Mouse (Mus musculus) midbrain, embryonic 15.5 days (tissue): ENCODE data around the gene Zfp354c. TPM values are rescaled to one million over a fixed set of nuclear protein-coding genes. Genes with fewer than 3 reads are reported as not detected.

Source experiments
- ATAC-seq: fragments of 200-750 bp; cut with Nextera tagmentation; replicated peaks from 2 replicates; pipeline ENCODE4 v1.8.0; 2017; ENCODE audit warnings: moderate TSS enrichment
- H3K27ac ChIP-seq: fragments of 300-500 bp; sonication (generic); 2 replicates; pipeline ENCODE4 v1.5.1; 2015; ENCODE audit warnings: mild to moderate bottlenecking, inconsistent platforms
- H3K27me3 ChIP-seq: fragments of 300-500 bp; sonication (generic); replicated peaks from 2 replicates; pipeline ENCODE4 v1.6.1; 2015; ENCODE audit warnings: inconsistent platforms
- H3K36me3 ChIP-seq: fragments of 300-500 bp; sonication (generic); replicated peaks from 2 replicates; pipeline ENCODE4 v1.6.1; 2015; ENCODE audit warnings: inconsistent platforms
- H3K4me1 ChIP-seq: fragments of 300-500 bp; sonication (generic); 2 replicates; pipeline ENCODE4 v1.6.1; 2015; ENCODE audit warnings: inconsistent platforms
- H3K4me2 ChIP-seq: fragments of 300-500 bp; sonication (generic); 2 replicates; pipeline ENCODE4 v1.6.1; 2015; ENCODE audit warnings: inconsistent platforms, mild to moderate bottlenecking, moderate library complexity
- H3K4me3 ChIP-seq: fragments of 300-500 bp; sonication (generic); 2 replicates; pipeline ENCODE4 v1.5.1; 2015; ENCODE audit warnings: mild to moderate bottlenecking, inconsistent platforms
- H3K9ac ChIP-seq: fragments of 300-500 bp; sonication (generic); 2 replicates; pipeline ENCODE4 v1.6.1; 2015; ENCODE audit warnings: mild to moderate bottlenecking, inconsistent platforms
- H3K9me3 ChIP-seq: fragments of 300-500 bp; sonication (generic); 2 replicates; pipeline ENCODE4 v1.6.1; 2016; ENCODE audit warnings: inconsistent platforms
- WGBS: fragments of 180-500 bp; shearing (Covaris S2); methylation state at CpG from one replicate; pipeline ENCODE4 v1.1.7; 2015; ENCODE audit warnings: mixed read lengths; 5-methylcytosine and 5-hydroxymethylcytosine counted together
- polyA plus RNA-seq: library from polyadenylated mRNA; unstranded; fragments of >200 nt; fragmentation: Nextera tagmentation; extraction: Ambion mirVana; gene quantifications from 2 replicates; pipeline ENCODE4 v1.2.1, GENCODE M21; 2015

The Zfp354c gene
- polyA plus RNA-seq, 1 experiment from 2014 or later, result 64.4 TPM

DNA sequence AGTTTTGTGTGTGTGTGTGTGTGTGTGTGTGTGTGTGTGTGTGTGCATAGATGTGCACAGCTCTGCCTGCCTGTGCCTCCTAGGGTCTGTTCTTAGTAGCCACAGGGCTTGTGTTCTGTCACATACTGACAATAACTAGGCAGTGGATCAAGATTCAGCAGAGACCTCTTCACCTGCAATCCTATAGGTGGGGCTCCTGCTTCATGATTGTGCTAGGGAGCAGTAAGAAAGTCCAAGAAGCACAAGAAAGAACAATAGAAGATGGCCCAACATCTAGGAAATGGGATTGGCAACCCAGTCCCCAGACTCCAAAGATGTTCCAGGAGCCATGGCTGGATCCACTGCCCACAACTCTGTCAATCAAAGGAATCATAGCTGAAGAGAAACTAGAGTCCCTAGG, 28.7 kb downstream of the Zfp354c start:
- no peak for ATAC-seq
- Histone ChIP-seq H3K4me2 (no peak overlapping the region), H3K27ac (no peak overlapping the region), H3K4me1 (no peaks in the 10 kb centered on the region), H3K9ac (no peak overlapping the region), H3K27me3 (no peaks in the 10 kb centered on the region), H3K4me3 (no peak overlapping the region), H3K9me3 (no peaks in the 10 kb centered on the region), H3K36me3 (no peaks in the 10 kb centered on the region)

DNA sequence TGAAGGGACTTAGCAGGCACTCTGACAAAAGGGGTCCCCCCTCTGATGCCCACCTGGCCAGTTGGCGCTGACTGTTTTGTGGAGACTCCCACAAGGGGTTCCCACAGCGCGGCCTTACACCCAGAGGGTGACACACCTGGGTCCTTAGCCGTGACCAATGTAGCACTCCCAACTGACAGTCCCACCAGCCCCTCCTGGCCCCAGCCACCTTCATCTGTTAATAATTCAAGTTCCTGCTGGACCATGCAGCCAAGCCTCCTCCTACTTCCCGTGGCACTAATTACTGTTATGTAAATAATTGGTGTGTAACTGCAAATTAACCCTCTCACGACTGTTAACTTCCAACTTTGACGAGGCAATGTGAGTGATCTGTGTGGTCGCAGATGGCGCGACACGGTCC, 29.9 kb downstream of the Zfp354c start:
- WGBS, result 81% methylated on average over 11 of the region's 11 CpGs
- H3K27ac ChIP-seq, result no peak overlapping the region
- no peaks in the 10 kb centered on the region for H3K27me3 ChIP-seq
- H3K9me3 ChIP-seq, result no peaks in the 10 kb centered on the region
- ATAC-seq, result no peak
- no peak overlapping the region for H3K4me2 ChIP-seq
- H3K36me3 ChIP-seq, result no peaks in the 10 kb centered on the region
- H3K4me1 ChIP-seq, result no peaks in the 10 kb centered on the region
- no peak overlapping the region for H3K4me3 ChIP-seq
- H3K9ac ChIP-seq, result no peak overlapping the region

DNA sequence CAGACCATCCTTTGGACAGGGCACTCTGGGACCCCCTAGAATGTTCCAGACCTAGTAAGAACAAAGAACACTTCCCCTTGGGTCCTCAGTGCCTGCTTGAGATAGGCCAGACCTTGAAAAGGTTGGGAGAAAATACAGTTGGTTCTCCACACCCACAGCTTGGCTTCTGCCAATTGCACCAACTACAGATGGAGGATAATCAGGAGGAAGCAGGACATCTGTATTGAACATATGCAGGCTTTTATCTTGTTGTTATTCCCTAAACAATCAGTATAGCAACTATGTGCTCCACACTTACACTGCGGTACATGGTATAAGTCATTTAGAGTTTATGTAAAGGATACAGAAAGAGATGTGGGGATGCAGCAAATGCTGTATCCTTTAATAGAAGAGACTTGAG, 56.5 kb downstream of the Zfp354c start:
- Histone ChIP-seq H3K27me3 (no peaks in the 10 kb centered on the region), H3K27ac (no peak overlapping the region), H3K4me3 (no peak overlapping the region), H3K4me2 (no peak overlapping the region), H3K4me1 (peaks cover 5% of the 10 kb centered on the region), H3K36me3 (no peaks in the 10 kb centered on the region), H3K9me3 (no peaks in the 10 kb centered on the region), H3K9ac (no peak overlapping the region)
- no peak for ATAC-seq
- 98% methylated on average over 1 of the region's 1 CpGs for WGBS

DNA sequence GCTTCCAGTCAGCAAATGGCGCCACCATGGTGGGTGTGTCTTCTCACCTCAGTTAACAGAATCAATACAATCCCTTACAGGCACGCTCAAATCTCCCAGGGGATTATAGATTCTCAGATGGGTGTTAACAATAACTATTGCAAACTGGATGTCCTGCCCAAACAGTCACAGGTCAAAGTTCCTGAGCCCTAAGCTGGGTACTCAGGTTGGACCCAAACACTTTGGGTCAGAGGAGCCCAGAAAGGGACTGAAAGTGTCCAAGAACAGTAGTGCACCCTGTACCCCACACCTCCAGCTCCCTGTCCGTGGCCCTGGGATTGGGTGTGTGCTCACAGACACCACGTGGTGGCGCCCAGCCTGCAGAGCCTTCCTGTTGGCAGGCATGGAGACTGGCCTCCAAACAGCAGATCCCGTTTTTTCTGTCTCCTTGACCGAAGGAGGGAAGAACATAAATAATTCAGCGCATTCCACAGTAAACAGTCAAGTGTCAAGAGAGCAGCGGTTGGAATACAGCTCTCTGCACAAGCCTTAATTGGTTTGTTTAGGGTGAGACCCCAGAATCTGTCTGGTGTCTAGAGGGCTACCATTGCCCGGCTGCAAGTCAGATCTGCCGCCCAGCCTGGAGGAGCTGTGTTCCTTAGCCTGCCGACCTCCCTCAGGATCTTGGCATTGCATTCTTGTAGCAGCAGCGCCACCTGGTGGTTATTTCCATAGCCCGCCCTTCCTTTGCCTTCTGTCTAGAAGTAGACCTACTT, 58.4 kb downstream of the Zfp354c start:
- Histone ChIP-seq H3K36me3 (no peaks in the 10 kb centered on the region), H3K4me2 (peak overlapping the region; percentile 48), H3K27ac (peak overlapping the region; percentile 43; the same call in 1 of the 2 replicates), H3K9me3 (no peaks in the 10 kb centered on the region), H3K4me3 (peak overlapping the region; percentile 25), H3K27me3 (no peaks in the 10 kb centered on the region), H3K4me1 (peaks cover 5% of the 10 kb centered on the region), H3K9ac (no peak overlapping the region)
- peak; percentile 89 for ATAC-seq
- WGBS, result 9% methylated on average over 14 of the region's 14 CpGs

DNA sequence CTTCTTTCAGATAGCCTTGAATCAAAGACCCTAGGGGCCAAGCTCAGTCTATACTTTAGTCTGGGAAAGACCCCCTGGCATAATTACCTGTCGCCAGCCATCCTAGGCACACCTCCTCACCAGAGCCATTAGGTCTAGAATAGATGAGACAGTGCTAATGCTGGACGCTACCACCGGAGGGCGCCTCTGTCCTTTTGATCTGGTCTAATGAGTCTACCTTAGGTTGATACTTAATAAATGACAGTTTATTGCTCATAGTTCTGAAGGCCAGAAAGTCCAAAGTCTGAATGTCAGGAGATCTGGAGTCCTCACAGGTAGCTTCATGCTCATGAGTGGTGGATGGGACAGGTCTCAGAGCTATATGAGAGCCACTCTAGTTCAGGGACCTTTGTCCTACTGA, 60.5 kb downstream of the Zfp354c start:
- Histone ChIP-seq H3K27me3 (no peaks in the 10 kb centered on the region), H3K4me1 (peaks cover 5% of the 10 kb centered on the region), H3K27ac (no peak overlapping the region), H3K36me3 (no peaks in the 10 kb centered on the region), H3K9ac (no peak overlapping the region), H3K4me2 (no peak overlapping the region), H3K4me3 (no peak overlapping the region), H3K9me3 (no peaks in the 10 kb centered on the region)
- 22% methylated on average over 4 of the region's 4 CpGs for WGBS
- no peak for ATAC-seq

DNA sequence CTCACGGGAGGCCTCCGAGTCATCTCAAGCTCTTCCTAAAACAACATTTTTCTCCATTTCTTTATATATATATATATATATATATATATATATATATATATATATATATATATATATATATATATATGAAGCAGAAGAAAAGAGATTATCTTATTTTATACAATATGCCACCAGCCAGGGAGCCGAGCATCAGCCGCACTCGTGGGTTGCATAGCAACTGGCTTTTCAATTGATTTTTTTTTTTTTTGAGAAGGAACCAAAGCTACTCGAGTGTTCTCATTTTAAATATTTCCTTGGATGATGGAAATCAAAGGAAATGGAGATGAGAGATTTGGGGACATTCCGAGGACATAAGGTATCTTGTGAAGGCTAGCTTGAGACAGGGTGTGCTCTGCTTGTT, 61.1 kb downstream of the Zfp354c start:
- H3K9ac ChIP-seq, result no peak overlapping the region

More for the DNA sequence above, 61.1 kb downstream of the Zfp354c start:
- Histone ChIP-seq H3K27ac (no peak overlapping the region), H3K9me3 (no peaks in the 10 kb centered on the region), H3K4me1 (peaks cover 5% of the 10 kb centered on the region), H3K27me3 (no peaks in the 10 kb centered on the region), H3K4me2 (no peak overlapping the region), H3K4me3 (no peak overlapping the region), H3K36me3 (no peaks in the 10 kb centered on the region)
- ATAC-seq, result no peak
- WGBS, result 72% methylated on average over 7 of the region's 7 CpGs

Other genes with a start within 250 kb of the Zfp354c start
- 3.7 and 5.0 TPM in 2 replicates for gene Adamts2, start 225.6 kb downstream of the Zfp354c start, polyA plus RNA-seq
- gene Zfp879, start 13.8 kb upstream of the Zfp354c start, polyA plus RNA-seq, result 1.5 and 2.0 TPM in 2 replicates
- 0.10 and 0.13 TPM in 2 replicates for gene Grm6, start 23.0 kb upstream of the Zfp354c start, polyA plus RNA-seq
- gene Zfp454, start 59.9 kb upstream of the Zfp354c start, polyA plus RNA-seq, result 12.9 and 13.0 TPM in 2 replicates
- gene Zfp2, start 88.4 kb upstream of the Zfp354c start, polyA plus RNA-seq, result 48.9 and 57.4 TPM in 2 replicates
- 3.6 and 5.2 TPM in 2 replicates for gene Zfp354b, start 103.9 kb upstream of the Zfp354c start, polyA plus RNA-seq
- gene 4933414I15Rik, start 116.0 kb upstream of the Zfp354c start, polyA plus RNA-seq, result not detected in 2 replicates
- gene Prop1, start 126.0 kb upstream of the Zfp354c start, polyA plus RNA-seq, result not detected in 2 replicates
- not detected in 2 replicates for gene Olfr1378, start 138.8 kb upstream of the Zfp354c start, polyA plus RNA-seq
- not detected in 2 replicates for gene Olfr1377, start 154.2 kb upstream of the Zfp354c start, polyA plus RNA-seq
- gene Olfr51, start 175.9 kb upstream of the Zfp354c start, polyA plus RNA-seq, result not detected in 2 replicates
- gene Olfr54, start 186.5 kb upstream of the Zfp354c start, polyA plus RNA-seq, result not detected in 2 replicates
- gene Olfr1375, start 220.4 kb upstream of the Zfp354c start, polyA plus RNA-seq, result not detected in 2 replicates
- gene Zfp354a, start 231.5 kb upstream of the Zfp354c start, polyA plus RNA-seq, result 14.8 and 15.1 TPM in 2 replicates